In genomic region chr14:73325456-73326381, GRCm38 (mm10) we compare ENCODE assay signal across 8 mouse cellular contexts. TPM values are rescaled to one million over a fixed set of nuclear protein-coding genes. Genes with fewer than 3 reads are reported as not detected.
DNase-seq lines count a peak whose midpoint lies in the region; ATAC-seq lines count a peak whose summit lies in the region.

Rb1 (minus strand) TSS chr14:73325822.

- WGBS in forebrain, embryonic 10.5 days: 1% methylated on average over 129 of the region's 135 CpGs
- WGBS in heart, embryonic 15.5 days: 0% methylated on average over 90 of the region's 135 CpGs
- under 1% methylated on average over 115 of the region's 135 CpGs for WGBS in liver, embryonic 15.5 days (ENCODE audit: insufficient replicate concordance)
- WGBS in neural tube, embryonic 11.5 days: under 1% methylated on average over 68 of the region's 135 CpGs
- under 1% methylated on average over 123 of the region's 135 CpGs for WGBS in stomach, embryonic 16.5 days

- H3K9ac ChIP-seq in heart, embryonic 15.5 days: peak within 1 kb of the TSS; percentile 95
- H3K9ac ChIP-seq in liver, embryonic 15.5 days: peak within 1 kb of the TSS; percentile 98
- peak within 1 kb of the TSS; percentile 56 for H3K9ac ChIP-seq in neural tube, embryonic 11.5 days (ENCODE audit: low read length)
- peak within 1 kb of the TSS; percentile 89 for H3K9ac ChIP-seq in stomach, embryonic 16.5 days (ENCODE audit: low read length)

- H3K27ac ChIP-seq in brown adipose tissue, adult 24 weeks (replicated peaks; ENCODE audit: low read depth, low read length): peak within 1 kb of the TSS; percentile 81
- H3K27ac ChIP-seq in forebrain, embryonic 10.5 days: peak within 1 kb of the TSS; percentile 93
- peak within 1 kb of the TSS; percentile 95 for H3K27ac ChIP-seq in heart, embryonic 15.5 days
- peak within 1 kb of the TSS; percentile 98 for H3K27ac ChIP-seq in liver, embryonic 15.5 days (replicated peaks)
- H3K27ac ChIP-seq in neural tube, embryonic 11.5 days (ENCODE audit: low read depth, low read length): peak within 1 kb of the TSS; percentile 86
- H3K27ac ChIP-seq in stomach, embryonic 16.5 days (ENCODE audit: low read length): peak within 1 kb of the TSS; percentile 90

- ATAC-seq in heart, embryonic 15.5 days (replicated peaks; ENCODE audit: insufficient number of reproducible peaks, insufficient read depth, low FRiP score, low read depth): peak; percentile 93
- ATAC-seq in liver, embryonic 15.5 days (ENCODE audit: insufficient read depth): peak; percentile 94
- ATAC-seq in neural tube, embryonic 11.5 days (ENCODE audit: insufficient read depth, low FRiP score, low TSS enrichment): peak; percentile 85
- ATAC-seq in stomach, embryonic 16.5 days (ENCODE audit: insufficient read depth, low FRiP score): peak; percentile 93

- H3K9me3 ChIP-seq in forebrain, embryonic 10.5 days: no peaks in the 10 kb centered on the region
- H3K9me3 ChIP-seq in heart, embryonic 15.5 days (replicated peaks): no peaks in the 10 kb centered on the region
- H3K9me3 ChIP-seq in liver, embryonic 15.5 days (replicated peaks): no peaks in the 10 kb centered on the region
- no peaks in the 10 kb centered on the region for H3K9me3 ChIP-seq in neural tube, embryonic 11.5 days (ENCODE audit: control insufficient read depth, low read length)
- no peaks in the 10 kb centered on the region for H3K9me3 ChIP-seq in stomach, embryonic 16.5 days (replicated peaks; ENCODE audit: control insufficient read depth, low read length)

- DNase-seq in CD4-positive, CD25-positive, alpha-beta regulatory T cell, adult 2 months (ENCODE audit: low read depth, low spot score): peak; percentile 89
- peak; percentile 81 for DNase-seq in forebrain, embryonic 10.5 days (ENCODE audit: extremely low spot score, low spot score)
- peak; percentile 83 to 94 for DNase-seq in kidney, postnatal 25 days
- peak; percentile 88 for DNase-seq in neural tube, embryonic 11.5 days (ENCODE audit: low spot score)

- peaks cover 7% of the 10 kb centered on the region; the same call in 1 of the 2 replicates for H3K4me1 ChIP-seq in brown adipose tissue, adult 24 weeks (ENCODE audit: control insufficient read depth, insufficient read depth, insufficient read length, low read length)
- peaks cover 24% of the 10 kb centered on the region for H3K4me1 ChIP-seq in forebrain, embryonic 10.5 days
- peaks cover 13% of the 10 kb centered on the region for H3K4me1 ChIP-seq in heart, embryonic 15.5 days (replicated peaks)
- peaks cover 39% of the 10 kb centered on the region for H3K4me1 ChIP-seq in liver, embryonic 15.5 days (replicated peaks)
- H3K4me1 ChIP-seq in neural tube, embryonic 11.5 days (ENCODE audit: control insufficient read depth, insufficient read depth, low read length): peaks cover 6% of the 10 kb centered on the region; the same call in 1 of the 2 replicates
- H3K4me1 ChIP-seq in stomach, embryonic 16.5 days (ENCODE audit: control insufficient read depth, insufficient read depth, low read length): peaks cover 6% of the 10 kb centered on the region; the same call in 1 of the 2 replicates

- H3K4me3 ChIP-seq in brown adipose tissue, adult 24 weeks (ENCODE audit: insufficient read depth, low read depth, low read length): peak within 1 kb of the TSS; percentile 76
- peak within 1 kb of the TSS; percentile 94 for H3K4me3 ChIP-seq in forebrain, embryonic 10.5 days
- peak within 1 kb of the TSS; percentile 96 for H3K4me3 ChIP-seq in heart, embryonic 15.5 days
- peak within 1 kb of the TSS; percentile 98 for H3K4me3 ChIP-seq in liver, embryonic 15.5 days (replicated peaks)
- peak within 1 kb of the TSS; percentile 88 for H3K4me3 ChIP-seq in neural tube, embryonic 11.5 days (ENCODE audit: low read depth, low read length)
- peak within 1 kb of the TSS; percentile 85 for H3K4me3 ChIP-seq in stomach, embryonic 16.5 days (replicated peaks; ENCODE audit: low read length)

- peak within 1 kb of the TSS; percentile 91 for H3K4me2 ChIP-seq in heart, embryonic 15.5 days
- peak within 1 kb of the TSS; percentile 83 for H3K4me2 ChIP-seq in liver, embryonic 15.5 days
- peak within 1 kb of the TSS; percentile 66 for H3K4me2 ChIP-seq in neural tube, embryonic 11.5 days (ENCODE audit: low read depth)
- H3K4me2 ChIP-seq in stomach, embryonic 16.5 days (ENCODE audit: low read depth, low read length): peak within 1 kb of the TSS; percentile 78

- peaks cover 8% of the 10 kb centered on the region for H3K36me3 ChIP-seq in forebrain, embryonic 10.5 days (replicated peaks)
- H3K36me3 ChIP-seq in heart, embryonic 15.5 days: no peaks in the 10 kb centered on the region
- H3K36me3 ChIP-seq in liver, embryonic 15.5 days (replicated peaks): peaks cover 3% of the 10 kb centered on the region; the same call in 1 of the 2 replicates
- no peaks in the 10 kb centered on the region for H3K36me3 ChIP-seq in neural tube, embryonic 11.5 days (ENCODE audit: control insufficient read depth, insufficient read depth, low read length)
- no peaks in the 10 kb centered on the region for H3K36me3 ChIP-seq in stomach, embryonic 16.5 days (ENCODE audit: control insufficient read depth, insufficient read depth, low read length)

- H3K27me3 ChIP-seq in forebrain, embryonic 10.5 days (ENCODE audit: poor library complexity, severe bottlenecking): no peaks in the 10 kb centered on the region
- no peaks in the 10 kb centered on the region for H3K27me3 ChIP-seq in heart, embryonic 15.5 days
- H3K27me3 ChIP-seq in liver, embryonic 15.5 days: no peaks in the 10 kb centered on the region
- no peaks in the 10 kb centered on the region for H3K27me3 ChIP-seq in neural tube, embryonic 11.5 days (ENCODE audit: control insufficient read depth, insufficient read depth, low read length)
- no peaks in the 10 kb centered on the region for H3K27me3 ChIP-seq in stomach, embryonic 16.5 days (ENCODE audit: control insufficient read depth, insufficient read depth, low read length)

RNA-seq across cellular contexts. Expression of gene Rb1, which starts in this region (rescaled TPM):
- polyA plus RNA-seq in brown adipose tissue, adult 24 weeks (2012; ENCODE audit: insufficient read depth, insufficient read length, missing spikeins): 36.6 and 41.5 TPM in 2 replicates
- 21.3 and 27.7 TPM in 2 replicates for polyA plus RNA-seq in forebrain, embryonic 10.5 days (2016; fragmentation: Nextera tagmentation; extraction: Ambion mirVana)
- 9.9 and 12.7 TPM in 2 replicates for polyA plus RNA-seq in heart, embryonic 15.5 days (2015; fragmentation: Nextera tagmentation; extraction: Ambion mirVana)
- 21.4 and 23.4 TPM in 2 replicates for polyA plus RNA-seq in liver, embryonic 15.5 days (2015; fragmentation: Nextera tagmentation; extraction: Ambion mirVana)
- polyA plus RNA-seq in neural tube, embryonic 11.5 days (2014; fragmentation: Nextera tagmentation; extraction: Ambion mirVana): 51.6 and 51.8 TPM in 2 replicates
- 11.5 and 19.4 TPM in 2 replicates for polyA plus RNA-seq in stomach, embryonic 16.5 days (2015; fragmentation: Nextera tagmentation; extraction: Ambion mirVana)

Comparison
In these comparisons a context has a peak if more than half of its experiments do, and no peak if none do; other contexts are left out.
1. Peak in every context shown above with its lines: DNase-seq, ATAC-seq, H3K4me3 ChIP-seq and H3K27ac ChIP-seq.